Mouse (Mus musculus): ENCODE data around the gene Wwox. TPM values are rescaled to one million over a fixed set of nuclear protein-coding genes. Genes with fewer than 3 reads are reported as not detected.

The Wwox gene
- polyA plus RNA-seq, 1 experiment from 2014 or later, result 16.0 TPM

DNA sequence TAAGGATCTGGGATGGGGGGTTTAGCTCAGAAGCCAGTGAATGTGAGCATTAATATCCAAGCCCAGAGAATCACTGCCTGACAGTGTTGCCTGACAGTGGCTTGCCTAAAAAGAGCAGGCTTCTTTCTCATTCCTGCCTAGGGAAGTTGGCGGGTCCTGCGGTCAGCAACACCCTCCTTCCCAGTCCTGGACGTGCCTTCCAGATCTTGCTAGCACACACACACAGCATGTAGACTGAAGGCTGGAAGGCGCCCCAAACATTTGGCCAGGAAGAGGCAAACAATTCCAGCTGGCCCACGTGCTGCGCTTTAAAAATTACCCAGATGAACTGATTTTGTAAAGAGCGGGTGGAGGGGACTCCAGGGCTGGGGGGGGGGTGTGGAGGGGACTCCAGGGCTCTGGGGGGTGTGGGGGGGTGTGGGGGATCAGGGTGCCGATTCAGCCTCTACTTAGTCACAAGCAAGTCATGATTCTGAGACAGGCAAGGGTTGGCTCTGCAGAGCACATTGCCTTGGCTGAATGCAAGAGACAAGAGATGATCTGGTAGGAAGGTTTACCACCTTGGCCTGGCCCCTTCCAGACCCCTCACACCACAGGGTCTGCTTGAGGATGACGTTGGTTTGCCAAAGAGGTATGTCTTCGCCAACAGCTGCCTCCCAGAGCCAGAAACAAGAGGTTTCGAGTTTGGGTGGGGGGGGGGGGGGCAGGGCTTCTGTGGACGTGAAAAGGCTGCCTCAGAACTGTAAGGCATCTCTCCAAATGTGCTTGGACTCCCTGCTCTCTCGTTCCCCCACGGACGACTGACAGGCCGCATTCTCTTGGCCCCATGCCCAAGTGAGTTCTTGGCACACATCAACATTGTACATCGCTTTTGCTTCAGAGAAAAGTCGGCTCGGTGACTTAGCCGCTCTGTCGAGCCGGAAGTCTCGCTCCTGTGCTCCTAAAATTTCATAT, 334.3 kb downstream of the Wwox start:
- 46% methylated on average over 23 of the region's 23 CpGs for WGBS
- Histone ChIP-seq H3K27me3 (peaks cover 4% of the 10 kb centered on the region), H3K9me3 (replicated peaks) (no peaks in the 10 kb centered on the region), H3K4me2 (0 out of 2 replicates have a peak overlapping the region, but pooled peaks have one; percentile 7), H3K4me3 (replicated peaks) (no peak overlapping the region), H3K36me3 (no peaks in the 10 kb centered on the region), H3K27ac (peak overlapping the region; percentile 54), H3K9ac (no peak overlapping the region), H3K4me1 (peaks cover 48% of the 10 kb centered on the region)
- ATAC-seq (replicated peaks; ENCODE audit: low FRiP score), result no peak; the same call in 1 of the 2 replicates

DNA sequence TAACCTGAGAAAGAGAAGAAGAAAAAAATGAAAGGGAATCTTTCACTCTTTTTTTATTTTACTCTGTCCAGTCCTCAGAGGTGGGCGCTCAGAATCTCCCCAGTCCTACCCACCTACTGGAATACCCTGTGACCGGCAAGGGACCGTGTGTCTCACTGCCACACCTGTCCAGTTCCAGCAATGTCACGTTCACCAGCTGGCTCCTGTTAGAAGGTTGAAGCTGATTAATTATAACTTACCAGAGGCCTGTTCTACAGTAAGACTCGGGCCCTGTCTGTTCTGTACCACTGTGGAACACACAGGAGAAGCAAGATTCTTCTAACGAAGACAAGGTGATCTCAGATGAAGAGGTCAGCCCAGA, 334.9 kb downstream of the Wwox start:
- H3K27me3 ChIP-seq, result peaks cover 4% of the 10 kb centered on the region
- H3K27ac ChIP-seq, result peak overlapping the region; percentile 54; the same call in 1 of the 2 replicates
- H3K9ac ChIP-seq, result no peak overlapping the region
- 0 out of 2 replicates have a peak overlapping the region, but pooled peaks have one; percentile 7 for H3K4me2 ChIP-seq
- H3K4me3 ChIP-seq (replicated peaks), result no peak overlapping the region
- 49% methylated on average over 6 of the region's 6 CpGs for WGBS
- H3K36me3 ChIP-seq, result no peaks in the 10 kb centered on the region
- H3K4me1 ChIP-seq, result peaks cover 48% of the 10 kb centered on the region
- ATAC-seq (replicated peaks; ENCODE audit: low FRiP score), result no peak; the same call in 1 of the 2 replicates
- no peaks in the 10 kb centered on the region for H3K9me3 ChIP-seq (replicated peaks)

DNA sequence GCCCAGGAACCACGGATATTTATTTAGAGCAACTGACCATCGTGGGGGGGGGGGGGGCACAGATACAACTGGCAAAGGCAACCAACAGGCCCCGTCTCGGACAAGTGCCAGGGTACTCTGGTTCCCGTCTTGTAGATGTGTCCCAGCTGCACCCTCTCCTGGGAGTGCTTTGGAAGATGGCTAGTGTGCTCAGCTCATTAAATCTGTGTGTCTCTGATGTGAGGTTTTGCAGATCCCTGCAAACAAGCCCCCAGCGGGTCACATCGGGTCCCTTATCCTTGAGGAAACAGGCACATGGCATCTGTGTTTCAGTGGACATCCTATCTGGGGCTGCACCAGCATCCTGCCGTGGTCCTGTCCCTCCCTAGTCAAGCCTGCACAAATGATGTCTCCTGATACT, 336.1 kb downstream of the Wwox start:
- peaks cover 49% of the 10 kb centered on the region for H3K4me1 ChIP-seq

DNA sequence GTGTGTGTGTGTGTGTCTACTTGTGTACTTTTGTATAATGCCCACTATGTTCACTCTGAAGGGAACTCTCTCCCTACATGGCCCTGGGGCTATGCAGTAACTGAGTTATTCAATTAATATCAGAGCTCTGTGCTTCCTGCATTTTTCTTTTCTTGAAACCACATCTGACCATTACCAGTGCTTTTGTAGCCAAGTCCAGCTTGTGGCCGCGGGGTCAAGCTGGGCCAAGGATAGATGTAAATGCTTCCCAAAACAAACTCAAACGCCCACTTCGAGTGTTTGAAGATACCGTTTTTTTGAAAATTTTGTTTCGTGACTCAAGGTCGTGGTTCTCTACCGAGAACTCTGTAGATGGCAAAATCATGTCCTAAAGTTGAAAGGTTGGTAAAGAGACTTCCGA, 337.2 kb downstream of the Wwox start:
- H3K36me3 ChIP-seq, result no peaks in the 10 kb centered on the region
- H3K4me2 ChIP-seq, result no peak overlapping the region
- H3K4me1 ChIP-seq, result peaks cover 45% of the 10 kb centered on the region
- H3K9me3 ChIP-seq (replicated peaks), result no peaks in the 10 kb centered on the region
- 89% methylated on average over 9 of the region's 9 CpGs for WGBS
- H3K27ac ChIP-seq, result no peak overlapping the region
- ATAC-seq (replicated peaks; ENCODE audit: low FRiP score), result no peak
- no peaks in the 10 kb centered on the region for H3K27me3 ChIP-seq
- no peak overlapping the region for H3K9ac ChIP-seq
- no peak overlapping the region for H3K4me3 ChIP-seq (replicated peaks)

More for the DNA sequence above, 336.1 kb downstream of the Wwox start:
- WGBS, result 49% methylated on average over 8 of the region's 8 CpGs
- no peaks in the 10 kb centered on the region for H3K36me3 ChIP-seq
- H3K9me3 ChIP-seq (replicated peaks), result no peaks in the 10 kb centered on the region
- no peak overlapping the region for H3K9ac ChIP-seq
- H3K27ac ChIP-seq, result no peak overlapping the region
- no peaks in the 10 kb centered on the region; the same call in 1 of the 2 replicates for H3K27me3 ChIP-seq
- H3K4me2 ChIP-seq, result no peak overlapping the region
- no peak overlapping the region for H3K4me3 ChIP-seq (replicated peaks)
- no peak for ATAC-seq (replicated peaks; ENCODE audit: low FRiP score)

DNA sequence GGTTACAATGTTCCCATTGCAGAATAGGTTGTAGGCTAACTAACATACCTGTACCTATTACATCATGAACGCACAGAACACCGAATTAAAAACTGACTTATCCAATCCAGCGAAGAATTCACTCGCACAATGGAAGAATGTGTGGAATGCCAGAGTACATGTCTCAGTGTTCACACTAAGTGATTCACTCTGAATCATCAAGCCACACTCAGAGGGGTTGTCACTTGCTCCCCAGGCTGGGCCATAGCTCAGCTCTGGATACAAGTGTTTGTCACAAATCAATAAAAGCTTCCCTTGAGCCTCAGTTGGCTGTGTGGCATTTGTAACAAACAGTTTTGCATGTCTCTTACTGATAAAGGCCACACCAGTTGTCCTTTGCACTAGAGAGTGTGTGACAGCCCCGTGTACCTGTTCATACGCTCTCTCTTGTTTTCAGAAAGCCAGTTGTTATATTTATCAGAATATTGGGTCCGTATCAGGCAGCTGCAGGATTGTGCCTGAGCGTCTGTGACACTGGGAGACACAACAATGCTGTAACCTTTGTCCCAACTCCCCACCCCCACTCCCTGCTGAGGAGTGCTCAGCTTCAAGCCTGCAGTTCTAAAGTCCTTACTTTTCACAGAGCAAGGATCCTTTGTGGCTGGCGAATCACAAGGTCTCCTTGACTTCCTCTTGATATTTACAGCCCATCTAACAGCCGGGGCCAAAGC, 338.0 kb downstream of the Wwox start:
- no peak overlapping the region for H3K4me2 ChIP-seq
- H3K36me3 ChIP-seq, result no peaks in the 10 kb centered on the region
- no peaks in the 10 kb centered on the region for H3K27me3 ChIP-seq
- no peak overlapping the region for H3K4me3 ChIP-seq (replicated peaks)
- H3K27ac ChIP-seq, result no peak overlapping the region
- no peaks in the 10 kb centered on the region for H3K9me3 ChIP-seq (replicated peaks)
- no peak for ATAC-seq (replicated peaks; ENCODE audit: low FRiP score)
- H3K9ac ChIP-seq, result no peak overlapping the region
- WGBS, result 63% methylated on average over 10 of the region's 10 CpGs
- H3K4me1 ChIP-seq, result peaks cover 40% of the 10 kb centered on the region

DNA sequence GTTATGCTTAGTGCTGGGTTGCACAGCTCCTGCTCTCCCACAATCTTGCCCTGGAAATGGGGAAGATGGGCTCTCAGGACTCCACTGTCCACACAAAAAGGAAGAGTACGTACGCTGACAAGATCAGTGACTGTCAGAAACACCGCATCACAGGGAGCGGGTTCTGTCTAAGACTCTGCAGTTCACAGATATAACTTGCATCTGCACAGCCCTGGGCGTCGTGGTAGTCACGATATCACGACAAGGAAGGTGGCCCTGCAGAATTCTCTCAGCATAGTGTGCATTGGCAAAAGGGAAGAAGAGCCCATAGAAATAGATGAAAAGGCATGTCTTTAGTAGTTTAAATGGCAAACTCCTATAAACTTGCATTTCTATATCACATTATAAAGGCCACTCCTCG, 339.5 kb downstream of the Wwox start:
- ATAC-seq (replicated peaks; ENCODE audit: low FRiP score), result no peak
- H3K4me3 ChIP-seq (replicated peaks), result no peak overlapping the region
- H3K9me3 ChIP-seq (replicated peaks), result no peaks in the 10 kb centered on the region
- H3K9ac ChIP-seq, result no peak overlapping the region
- H3K27me3 ChIP-seq, result no peaks in the 10 kb centered on the region
- no peaks in the 10 kb centered on the region for H3K36me3 ChIP-seq
- H3K4me2 ChIP-seq, result no peak overlapping the region
- peaks cover 24% of the 10 kb centered on the region for H3K4me1 ChIP-seq
- 88% methylated on average over 9 of the region's 9 CpGs for WGBS
- H3K27ac ChIP-seq, result no peak overlapping the region

DNA sequence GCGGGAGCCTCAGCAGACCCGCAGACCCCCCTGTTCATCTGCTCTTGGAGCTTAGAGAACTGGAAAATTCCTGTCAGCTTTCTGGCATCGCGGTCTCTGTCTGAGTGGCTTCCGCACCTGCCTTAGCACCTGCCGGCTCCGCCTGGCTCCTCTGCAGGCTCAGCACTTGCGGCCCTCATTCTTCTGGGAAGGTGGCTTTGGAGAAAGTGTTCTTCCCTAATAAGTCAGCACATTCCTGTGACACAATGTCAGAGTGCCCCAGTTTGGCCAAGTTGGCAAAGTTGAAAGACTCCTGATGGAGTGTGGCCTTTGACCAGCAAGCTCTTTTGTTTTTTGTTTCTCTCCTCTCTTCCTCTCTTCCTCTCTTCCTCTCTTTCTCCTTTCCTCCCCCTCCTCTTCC, 343.9 kb downstream of the Wwox start:
- Histone ChIP-seq H3K9ac (no peak overlapping the region), H3K4me1 (0 out of 2 replicates have a peak, but pooled peaks cover 3% of the 10 kb centered on the region), H3K36me3 (no peaks in the 10 kb centered on the region), H3K27me3 (no peaks in the 10 kb centered on the region), H3K4me2 (no peak overlapping the region), H3K4me3 (replicated peaks) (no peak overlapping the region), H3K27ac (no peak overlapping the region), H3K9me3 (replicated peaks) (no peaks in the 10 kb centered on the region)
- 87% methylated on average over 8 of the region's 8 CpGs for WGBS
- no peak for ATAC-seq (replicated peaks; ENCODE audit: low FRiP score)

DNA sequence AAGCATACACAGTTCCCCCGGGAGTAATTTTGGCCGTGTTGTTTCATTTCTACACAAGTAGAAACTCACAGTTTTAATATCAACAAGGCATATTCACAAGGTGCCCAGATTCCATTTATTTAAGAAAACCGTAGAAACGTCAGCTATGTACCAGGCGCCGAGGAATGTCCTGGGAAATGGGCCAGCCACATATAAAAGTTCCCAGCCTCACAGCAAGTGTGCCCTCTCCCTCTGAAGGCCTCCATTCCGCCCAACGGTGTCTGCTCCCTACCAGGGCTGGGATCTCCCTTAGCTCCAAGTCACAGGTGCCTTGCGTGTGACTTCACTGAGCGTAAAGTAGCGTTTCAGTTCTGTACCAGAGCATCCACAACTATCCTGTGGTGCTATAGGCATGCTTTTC, 346.4 kb downstream of the Wwox start:
- Histone ChIP-seq H3K4me1 (peaks cover 5% of the 10 kb centered on the region), H3K9ac (no peak overlapping the region), H3K27ac (no peak overlapping the region), H3K9me3 (replicated peaks) (no peaks in the 10 kb centered on the region), H3K36me3 (no peaks in the 10 kb centered on the region), H3K4me2 (no peak overlapping the region), H3K4me3 (replicated peaks) (no peak overlapping the region), H3K27me3 (no peaks in the 10 kb centered on the region)
- WGBS, result 88% methylated on average over 11 of the region's 11 CpGs
- no peak for ATAC-seq (replicated peaks; ENCODE audit: low FRiP score)

DNA sequence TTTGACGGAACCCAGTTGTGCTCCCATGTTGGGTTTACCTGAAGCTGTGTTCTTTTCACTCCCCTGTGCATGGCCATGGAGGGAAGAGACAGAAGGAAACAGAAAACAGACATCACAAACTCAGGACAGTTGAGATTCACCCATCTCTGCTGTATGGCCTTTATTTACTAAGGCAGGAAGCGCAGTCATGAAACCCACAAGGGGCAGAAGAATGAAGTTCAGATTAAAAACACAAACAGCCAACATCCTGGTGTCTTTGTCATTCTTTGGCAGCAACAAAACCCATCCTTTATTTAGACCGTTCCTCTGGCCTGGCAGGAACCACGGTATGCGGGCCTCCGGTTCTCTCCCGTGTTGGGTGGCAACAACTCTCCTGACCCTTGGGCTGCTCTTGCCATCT, 350.2 kb downstream of the Wwox start:
- no peak overlapping the region for H3K4me3 ChIP-seq (replicated peaks)

DNA sequence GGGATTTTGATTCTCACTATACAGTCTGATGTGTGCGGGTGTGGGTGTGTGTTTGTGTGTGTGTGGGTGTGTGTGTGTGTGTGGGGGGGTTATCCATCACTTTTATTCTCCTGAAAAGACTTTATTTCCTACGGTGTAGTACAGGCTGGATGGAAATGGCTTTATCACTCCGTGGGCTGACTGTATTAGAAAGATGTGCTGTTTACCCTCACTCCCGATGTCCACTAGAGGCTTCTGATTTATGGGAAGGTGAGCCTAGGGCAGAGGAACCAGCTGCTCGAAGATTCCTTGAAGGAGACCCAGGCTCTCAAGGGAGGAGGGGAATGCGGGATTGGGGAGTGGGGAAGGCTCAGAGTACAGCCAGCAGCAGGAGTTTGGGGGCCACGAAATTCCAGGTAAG, 351.3 kb downstream of the Wwox start:
- Histone ChIP-seq H3K9me3 (replicated peaks) (no peaks in the 10 kb centered on the region), H3K4me3 (replicated peaks) (no peak overlapping the region), H3K9ac (no peak overlapping the region), H3K27ac (no peak overlapping the region), H3K36me3 (no peaks in the 10 kb centered on the region), H3K4me1 (peaks cover 22% of the 10 kb centered on the region), H3K4me2 (no peak overlapping the region), H3K27me3 (no peaks in the 10 kb centered on the region)
- 24% methylated on average over 7 of the region's 7 CpGs for WGBS
- 0 out of 2 replicates have a peak, but pooled peaks have one; percentile 34 for ATAC-seq (replicated peaks; ENCODE audit: low FRiP score)

More for the DNA sequence above, 350.2 kb downstream of the Wwox start:
- peaks cover 22% of the 10 kb centered on the region for H3K4me1 ChIP-seq
- no peak overlapping the region for H3K4me2 ChIP-seq
- H3K36me3 ChIP-seq, result no peaks in the 10 kb centered on the region
- no peak for ATAC-seq (replicated peaks; ENCODE audit: low FRiP score)
- no peaks in the 10 kb centered on the region for H3K9me3 ChIP-seq (replicated peaks)
- H3K9ac ChIP-seq, result no peak overlapping the region
- H3K27me3 ChIP-seq, result no peaks in the 10 kb centered on the region
- no peak overlapping the region for H3K27ac ChIP-seq
- 74% methylated on average over 7 of the region's 7 CpGs for WGBS

DNA sequence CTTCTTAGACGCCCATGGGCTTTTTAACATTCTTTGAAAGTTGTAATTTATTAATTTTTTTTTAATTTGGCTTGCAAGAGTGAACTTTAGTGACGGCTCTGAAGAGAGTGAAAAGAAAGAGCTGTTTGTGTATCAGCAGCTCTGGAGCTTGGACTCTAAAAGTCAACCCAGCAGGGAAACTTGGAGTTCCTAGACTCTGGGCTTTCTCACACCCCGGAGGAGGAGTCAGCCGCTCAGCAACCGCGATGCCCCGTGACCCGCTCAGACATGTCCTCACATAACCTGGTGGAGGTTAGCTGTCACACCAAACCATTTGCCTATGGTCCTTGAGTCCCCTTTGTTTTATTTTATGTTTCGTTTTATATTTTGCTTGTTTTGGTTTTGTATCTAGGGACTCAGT, 354.2 kb downstream of the Wwox start:
- H3K36me3 ChIP-seq, result no peaks in the 10 kb centered on the region
- 51% methylated on average over 9 of the region's 9 CpGs for WGBS
- H3K9me3 ChIP-seq (replicated peaks), result no peaks in the 10 kb centered on the region
- 0 out of 2 replicates have a peak overlapping the region, but pooled peaks have one; percentile 1 for H3K4me2 ChIP-seq
- H3K27ac ChIP-seq, result no peak overlapping the region
- H3K9ac ChIP-seq, result no peak overlapping the region
- no peak overlapping the region for H3K4me3 ChIP-seq (replicated peaks)
- peaks cover 22% of the 10 kb centered on the region for H3K4me1 ChIP-seq
- 0 out of 2 replicates have a peak, but pooled peaks have one; percentile 55 for ATAC-seq (replicated peaks; ENCODE audit: low FRiP score)
- no peaks in the 10 kb centered on the region for H3K27me3 ChIP-seq
